Mouse (Mus musculus) forebrain, postnatal 0 days (tissue): Measurements from ENCODE around the gene Gm21992. TPM values are rescaled to one million over a fixed set of nuclear protein-coding genes. Genes with fewer than 3 reads are reported as not detected.
A peak's percentile ranks its signal among the peaks of the same experiment; 100 is the strongest.

Experiments
- ATAC-seq: fragments of 200-750 bp; cut with Nextera tagmentation; 2 replicates; pipeline ENCODE4 v1.8.0; 2017; ENCODE audit warnings: mild to moderate bottlenecking, moderate library complexity
- DNase-seq: peaks from one replicate; pipeline ENCODE4 v3.0.0-alpha.2; 2015
- H3K27ac ChIP-seq: fragments of 300-500 bp; sonication (generic); 2 replicates; pipeline ENCODE4 v1.5.1; 2014; ENCODE audit warnings: low read depth, mild to moderate bottlenecking, antibody characterized with exemption, low read length, moderate library complexity, mixed read lengths
- H3K27me3 ChIP-seq: fragments of 300-500 bp; sonication (generic); 2 replicates; pipeline ENCODE4 v1.6.1; 2014; ENCODE audit warnings: mild to moderate bottlenecking, low read length, mixed read lengths; ENCODE audit not compliant: insufficient read depth
- H3K36me3 ChIP-seq: fragments of 300-500 bp; sonication (generic); 2 replicates; pipeline ENCODE4 v1.6.1; 2014; ENCODE audit warnings: mild to moderate bottlenecking, moderate library complexity; ENCODE audit not compliant: insufficient read depth
- H3K4me1 ChIP-seq: fragments of 300-500 bp; sonication (generic); 2 replicates; pipeline ENCODE4 v1.6.1; 2014; ENCODE audit warnings: antibody characterized with exemption; ENCODE audit not compliant: insufficient read depth
- H3K4me2 ChIP-seq: fragments of 300-500 bp; sonication (generic); 2 replicates; pipeline ENCODE4 v1.6.1; 2014; ENCODE audit warnings: low read depth, mild to moderate bottlenecking, moderate library complexity
- H3K4me3 ChIP-seq: fragments of 300-500 bp; sonication (generic); 2 replicates; pipeline ENCODE4 v1.5.1; 2014; ENCODE audit warnings: low read depth, low read length, mixed read lengths
- H3K9ac ChIP-seq: fragments of 300-500 bp; sonication (generic); 2 replicates; pipeline ENCODE4 v1.6.1; 2014; ENCODE audit warnings: mild to moderate bottlenecking
- H3K9me3 ChIP-seq: fragments of 300-500 bp; sonication (generic); 2 replicates; pipeline ENCODE4 v1.6.1; 2016; ENCODE audit warnings: low read length
- CTCF ChIP-seq: sonication (generic); IDR thresholded peaks from 2 replicates; pipeline ENCODE4 v1.5.1; 2016; ENCODE audit warnings: antibody characterized with exemption, control low read depth, low read depth
- WGBS: fragments of 180-500 bp; shearing (Covaris S2); extraction: QIAGEN DNeasy Blood & Tissue Kit; methylation state at CpG from one replicate; pipeline ENCODE4 v1.1.7; 2014; 5-methylcytosine and 5-hydroxymethylcytosine counted together
- polyA plus RNA-seq: library from polyadenylated mRNA; unstranded; fragments of >200 nt; fragmentation: Nextera tagmentation; extraction: Ambion mirVana; gene quantifications from 2 replicates; pipeline ENCODE4 v1.2.1, GENCODE M21; 2015
- total RNA-seq: library from RNA; depleted of rRNA; stranded (reverse); fragments of >200 nt; gene quantifications from 2 replicates; pipeline ENCODE4 v1.2.3, GENCODE M21; 2014

The Gm21992 gene
- total and polyA plus RNA-seq, 2 experiments from 2014 or later, result 15.0 to 20.4 TPM

GRCm38 (mm10) chr19:4799083-4799482 lies 12.3 kb downstream of the Gm21992 start:
- Histone ChIP-seq H3K36me3 (peaks cover 41% of the 10 kb centered on the region), H3K4me3 (no peak overlapping the region), H3K4me2 (no peak overlapping the region), H3K27me3 (no peaks in the 10 kb centered on the region), H3K9me3 (no peaks in the 10 kb centered on the region), H3K4me1 (0 out of 2 replicates have a peak, but pooled peaks cover 4% of the 10 kb centered on the region), H3K27ac (no peak overlapping the region), H3K9ac (no peak overlapping the region)
- no peak for ATAC-seq
- WGBS, result 93% methylated on average over 5 of the region's 5 CpGs
- no peak for TF ChIP-seq CTCF
- no peak for DNase-seq

- Histone ChIP-seq H3K4me3 (no peak overlapping the region), H3K36me3 (peaks cover 33% of the 10 kb centered on the region), H3K27me3 (no peaks in the 10 kb centered on the region), H3K9ac (no peak overlapping the region), H3K9me3 (no peaks in the 10 kb centered on the region), H3K27ac (no peak overlapping the region), H3K4me1 (0 out of 2 replicates have a peak, but pooled peaks cover 4% of the 10 kb centered on the region), H3K4me2 (no peak overlapping the region)
- ATAC-seq, result no peak
- WGBS, result 93% methylated on average over 2 of the region's 2 CpGs
- DNase-seq, result no peak
- TF ChIP-seq CTCF, result no peak
Observed at GRCm38 (mm10) chr19:4797846-4798245, 13.6 kb downstream of the Gm21992 start.

DNA sequence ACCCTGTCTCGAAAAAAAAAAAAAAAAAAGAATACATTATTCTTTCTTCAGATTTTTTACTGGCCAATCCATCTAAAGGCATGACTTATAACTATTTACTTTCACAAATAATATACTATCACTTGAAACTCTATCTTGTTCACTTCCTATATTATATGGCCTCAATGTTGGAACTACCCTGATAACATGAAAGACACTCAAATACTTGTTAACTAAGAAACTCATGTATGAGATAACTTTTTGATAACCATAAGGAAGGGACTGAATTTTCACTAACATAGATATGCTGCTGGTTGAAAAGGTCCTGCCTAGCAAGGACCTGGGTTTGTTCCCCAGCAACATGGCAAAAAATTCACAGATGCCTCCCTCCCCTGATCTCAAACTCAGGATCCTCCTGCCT lies 15.5 kb downstream of the Gm21992 start:
- H3K4me3 ChIP-seq, result no peak overlapping the region
- H3K9me3 ChIP-seq, result no peaks in the 10 kb centered on the region
- no peaks in the 10 kb centered on the region for H3K27me3 ChIP-seq
- peaks cover 9% of the 10 kb centered on the region; the same call in 1 of the 2 replicates for H3K4me1 ChIP-seq
- DNase-seq (no peak), ATAC-seq (no peak)
- WGBS, result 77% methylated on average over 1 of the region's 1 CpGs
- no peak overlapping the region for H3K9ac ChIP-seq
- peaks cover 25% of the 10 kb centered on the region for H3K36me3 ChIP-seq
- no peak overlapping the region for H3K27ac ChIP-seq
- TF ChIP-seq CTCF, result no peak
- H3K4me2 ChIP-seq, result no peak overlapping the region

DNA sequence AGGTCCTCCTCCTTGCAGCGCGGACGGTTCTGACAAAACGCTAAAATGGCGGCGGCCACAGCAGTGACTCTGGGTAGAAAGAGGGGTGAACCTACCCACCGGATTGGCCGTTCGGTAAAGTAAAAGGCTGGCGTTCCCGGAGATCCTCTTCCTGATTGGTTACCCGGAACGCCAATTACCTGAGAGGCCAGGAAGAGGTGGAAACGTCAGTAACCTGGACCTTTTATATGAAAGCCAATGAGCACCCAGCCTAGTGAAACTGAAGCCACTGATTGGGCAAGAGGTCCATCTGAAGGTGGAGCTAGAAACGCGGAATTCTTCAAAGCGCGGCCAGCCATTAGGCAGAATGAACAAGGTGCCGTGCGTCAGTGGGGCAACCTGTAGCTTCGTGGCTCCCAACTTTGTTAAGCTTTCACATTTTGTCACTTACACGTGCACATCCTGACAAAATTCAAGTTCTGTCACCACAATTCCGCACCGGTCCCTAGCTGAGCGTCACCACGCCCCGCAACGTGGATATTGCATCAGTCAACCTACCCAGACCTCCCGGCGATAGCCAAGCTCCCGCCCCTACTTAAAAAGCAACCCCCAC lies 17.5 kb downstream of the Gm21992 start, which contains the start of gene Rbm4:
TSS of gene Rbm4 (minus strand) at position 71 of the 592 bp plus-strand sequence.
- Histone ChIP-seq H3K4me2 (peak within 1 kb of the TSS; percentile 60), H3K36me3 (peaks cover 20% of the 10 kb centered on the region), H3K4me1 (peaks cover 18% of the 10 kb centered on the region), H3K9ac (peak within 1 kb of the TSS; percentile 72), H3K27ac (peak within 1 kb of the TSS; percentile 82), H3K9me3 (no peaks in the 10 kb centered on the region), H3K4me3 (peak within 1 kb of the TSS; percentile 72), H3K27me3 (no peaks in the 10 kb centered on the region)
- WGBS, result under 1% methylated on average over 31 of the region's 31 CpGs
- TF ChIP-seq CTCF, result no peak
- DNase-seq, result peak; percentile 98
- peak; percentile 99 for ATAC-seq

GRCm38 (mm10) chr19:4793281-4793830 lies 18.1 kb downstream of the Gm21992 start:
- DNase-seq, result no peak

GRCm38 (mm10) chr19:4786313-4786712 lies 25.1 kb downstream of the Gm21992 start:
- no peak overlapping the region for H3K27ac ChIP-seq
- WGBS, result 95% methylated on average over 2 of the region's 2 CpGs
- H3K4me3 ChIP-seq, result no peak overlapping the region
- peaks cover 59% of the 10 kb centered on the region for H3K36me3 ChIP-seq
- no peaks in the 10 kb centered on the region for H3K27me3 ChIP-seq
- no peak for ATAC-seq
- no peak for DNase-seq
- H3K4me2 ChIP-seq, result no peak overlapping the region
- H3K9ac ChIP-seq, result no peak overlapping the region
- peaks cover 9% of the 10 kb centered on the region for H3K4me1 ChIP-seq
- no peaks in the 10 kb centered on the region for H3K9me3 ChIP-seq
- no peak for TF ChIP-seq CTCF

More at GRCm38 (mm10) chr19:4793281-4793830, 18.1 kb downstream of the Gm21992 start:
- under 1% methylated on average over 16 of the region's 16 CpGs for WGBS
- Histone ChIP-seq H3K27ac (peak overlapping the region; percentile 82), H3K4me2 (peak overlapping the region; percentile 60), H3K9me3 (no peaks in the 10 kb centered on the region), H3K36me3 (peaks cover 16% of the 10 kb centered on the region), H3K27me3 (no peaks in the 10 kb centered on the region), H3K9ac (peak overlapping the region; percentile 72), H3K4me1 (peaks cover 18% of the 10 kb centered on the region), H3K4me3 (peak overlapping the region; percentile 72)
- ATAC-seq, result peak; percentile 36
- TF ChIP-seq CTCF, result no peak

- peaks cover 55% of the 10 kb centered on the region for H3K36me3 ChIP-seq
- H3K4me2 ChIP-seq, result no peak overlapping the region
- no peak overlapping the region for H3K9ac ChIP-seq
- ATAC-seq (no peak), DNase-seq (no peak)
- H3K27ac ChIP-seq, result no peak overlapping the region
- H3K4me1 ChIP-seq, result peaks cover 3% of the 10 kb centered on the region; the same call in 1 of the 2 replicates
- H3K27me3 ChIP-seq, result no peaks in the 10 kb centered on the region
- 90% methylated on average over 7 of the region's 7 CpGs for WGBS
- no peaks in the 10 kb centered on the region for H3K9me3 ChIP-seq
- H3K4me3 ChIP-seq, result no peak overlapping the region
- no peak for TF ChIP-seq CTCF
Observed at GRCm38 (mm10) chr19:4785206-4785605, 26.2 kb downstream of the Gm21992 start.
